Mouse (Mus musculus): ENCODE data around the gene Lyrm9.

DNA sequence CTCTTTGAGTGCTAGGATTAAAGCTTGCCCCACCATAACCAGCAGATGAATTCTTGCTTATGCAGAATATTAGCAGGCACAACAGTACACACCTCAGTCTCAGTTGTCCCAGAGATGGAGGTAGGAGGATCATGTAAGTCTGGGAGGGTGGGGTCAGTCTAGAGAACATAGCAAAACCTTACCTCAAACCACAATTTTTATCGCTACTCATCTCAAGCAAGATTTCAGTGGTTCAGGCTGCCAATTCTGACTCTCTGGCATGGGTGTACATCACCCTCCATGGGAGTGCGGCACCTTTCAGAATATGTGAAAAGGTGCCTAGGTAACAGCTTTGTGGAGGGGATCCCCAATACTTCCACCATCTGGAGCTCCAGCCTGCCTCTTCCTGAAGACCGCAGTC lies 46.4 kb upstream of the Lyrm9 start:
- TF ChIP-seq CTCF (conservative IDR thresholded peaks at IDR 0.05; ENCODE audit: insufficient read depth, insufficient read length, low read depth, low read length) (no peak), POLR2A (IDR thresholded peaks at IDR 0.05; ENCODE audit: low read depth, low read length) (no peak)
